Mouse (Mus musculus) kidney, adult 11 months (tissue): ENCODE results near the gene Zfp689.
"Not testable (repeated sequence)": the region's sequence is repeated elsewhere in the genome, so short reads cannot be mapped to it uniquely, and the experiment has no call there.

Experiments used
- DNase-seq: peaks from one replicate; pipeline ENCODE4 v3.0.0; 2022

Gene Zfp689

GRCm38 (mm10) chr7:127470011-127470715, 21.2 kb upstream of the Zfp689 start:
- no peak for DNase-seq

GRCm38 (mm10) chr7:127466606-127467005, 17.6 kb upstream of the Zfp689 start:
- DNase-seq: no peak

GRCm38 (mm10) chr7:127465670-127466069, 16.7 kb upstream of the Zfp689 start:
- DNase-seq: not testable (repeated sequence)

- no peak for DNase-seq
These were observed 16.2 kb upstream of the Zfp689 start for GRCm38 (mm10) chr7:127465191-127465590.

GRCm38 (mm10) chr7:127459311-127459710, 10.4 kb upstream of the Zfp689 start, which contains the start of gene Prr14:
TSS of gene Prr14 (plus strand) at chr7:127459611.
- not testable (repeated sequence) for DNase-seq

GRCm38 (mm10) chr7:127458371-127459122, 9.6 kb upstream of the Zfp689 start:
- DNase-seq: not testable (repeated sequence)

GRCm38 (mm10) chr7:127454905-127455304, 5.9 kb upstream of the Zfp689 start:
- no peak for DNase-seq

- no peak for DNase-seq
These were observed 4.1 kb upstream of the Zfp689 start for GRCm38 (mm10) chr7:127453056-127453455.

GRCm38 (mm10) chr7:127449966-127450365, 1.0 kb upstream of the Zfp689 start:
- DNase-seq: no peak

- peak; percentile 52 for DNase-seq
These were observed 5.0 kb downstream of the Zfp689 start for GRCm38 (mm10) chr7:127443976-127444375.

- no peak for DNase-seq
These were observed 11.2 kb downstream of the Zfp689 start for GRCm38 (mm10) chr7:127437724-127438123.

- no peak for DNase-seq
These were observed 13.8 kb downstream of the Zfp689 start for GRCm38 (mm10) chr7:127435206-127435605.

- DNase-seq: peak; percentile 63
These were observed 22.6 kb downstream of the Zfp689 start for GRCm38 (mm10) chr7:127426354-127426753.

GRCm38 (mm10) chr7:127425911-127426310, 23.0 kb downstream of the Zfp689 start:
- DNase-seq: peak; percentile 64

GRCm38 (mm10) chr7:127425291-127425690, 23.7 kb downstream of the Zfp689 start:
- peak; percentile 42 for DNase-seq

GRCm38 (mm10) chr7:127422247-127422646, 26.7 kb downstream of the Zfp689 start:
- DNase-seq: no peak

GRCm38 (mm10) chr7:127421388-127422191, 27.4 kb downstream of the Zfp689 start, which contains the start of gene Zfp688:
TSS of gene Zfp688 (minus strand) at chr7:127422068.
- peak; percentile 93 for DNase-seq

GRCm38 (mm10) chr7:127411418-127411817, 37.5 kb downstream of the Zfp689 start:
- DNase-seq: no peak

- peak; percentile 88 for DNase-seq
These were observed 42.7 kb downstream of the Zfp689 start, which contains the start of gene Zfp764 for GRCm38 (mm10) chr7:127406002-127406987. TSS of gene Zfp764 (minus strand) at chr7:127406822.

- not testable (repeated sequence) for DNase-seq
These were observed 44.9 kb downstream of the Zfp689 start for GRCm38 (mm10) chr7:127404101-127404500.

GRCm38 (mm10) chr7:127402980-127403379, 46.0 kb downstream of the Zfp689 start:
- no peak for DNase-seq

- DNase-seq: no peak
These were observed 48.6 kb downstream of the Zfp689 start for GRCm38 (mm10) chr7:127400355-127400754.
